Mouse (Mus musculus): ENCODE measurements at regions not wholly inside any gene's neighbourhood (a gene's known extent, or its start where the extent isn't known, plus 50 kb on each side); places are given as distances from the start of the nearest gene placed in this dataset.
A peak's percentile ranks its signal among the peaks of the same experiment; 100 is the strongest.

DNA sequence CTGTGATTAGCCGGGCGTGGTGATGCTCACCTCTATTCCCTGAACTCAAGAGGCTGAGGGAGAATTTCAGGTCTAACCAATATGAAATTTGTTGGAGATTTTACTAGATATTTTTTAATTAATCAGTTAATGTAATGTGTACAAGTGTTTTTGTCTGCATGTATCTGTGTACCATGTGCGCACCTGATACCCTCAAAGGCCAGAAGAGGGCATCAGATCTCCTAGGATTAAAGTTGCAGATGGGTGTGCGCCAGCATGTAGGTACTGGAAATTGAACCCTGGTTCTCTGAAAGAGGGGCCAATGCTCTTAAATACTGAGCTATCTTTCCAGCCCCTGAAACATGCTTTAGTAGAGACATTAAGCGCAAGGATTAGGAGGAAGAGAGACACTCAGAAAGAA, 160.2 kb downstream of the Mycn start:
- TF ChIP-seq CTCF (IDR thresholded peaks at IDR 0.05; ENCODE audit: low read depth) = peak; percentile 43
- no peak for TF ChIP-seq EP300 (IDR thresholded peaks at IDR 0.05; ENCODE audit: low read depth)

Measured in liver, postnatal 0 days (tissue).